Mouse (Mus musculus): ENCODE measurements around the gene Tle3. TPM values are rescaled to one million over a fixed set of nuclear protein-coding genes. Genes with fewer than 3 reads are reported as not detected.

Tle3 gene
- polyA plus RNA-seq, 1 experiment from 2014 or later: 101 TPM

GRCm38 (mm10) chr9:61373942-61374900 lies 2.1 kb downstream of the Tle3 start:
- no peaks in the 10 kb centered on the region for H3K27me3 ChIP-seq
- DNase-seq (ENCODE audit: low read depth, low spot score): no peak
- no peak for ATAC-seq
- CTCF ChIA-PET: no interaction called here
- POLR2A ChIA-PET: interaction anchor here (0.6 to 1.4 kb wide), 6 partner anchors 26 to 282 kb away, joined by 3 to 4 read pairs (median 3); no protein-coding TSS in a partner anchor
- no peak for TF ChIP-seq CTCF (IDR thresholded peaks at IDR 0.05)
- in situ Hi-C loops (cut with MboI; ENCODE audit: low pct_unique_long_range_greater_than_20kb): loop anchor here (5.0 kb wide), 1 partner anchor 323 kb away; no protein-coding TSS in a partner anchor

- in situ Hi-C loops (cut with MboI; ENCODE audit: low pct_unique_long_range_greater_than_20kb): no loop called here
- TF ChIP-seq CTCF (IDR thresholded peaks at IDR 0.05): no peak
- no peak for DNase-seq (ENCODE audit: low read depth, low spot score)
- POLR2A ChIA-PET: interaction anchor here (1.2 to 1.4 kb wide), 2 partner anchors 25 to 156 kb away, joined by 3 read pairs; no protein-coding TSS in a partner anchor
- CTCF ChIA-PET: no interaction called here
- no peaks in the 10 kb centered on the region for H3K27me3 ChIP-seq
- no peak for ATAC-seq
These were observed 2.8 kb downstream of the Tle3 start for GRCm38 (mm10) chr9:61375002-61375401.

- CTCF ChIA-PET: interaction anchor here (2.0 kb wide), 1 partner anchor 26 kb away, joined by 6 read pairs; no protein-coding TSS in a partner anchor
- POLR2A ChIA-PET: interaction anchor here (0.6 to 2.6 kb wide), 2 partner anchors 26 to 29 kb away, joined by 3 to 16 read pairs; no protein-coding TSS in a partner anchor
- in situ Hi-C loops (cut with MboI; ENCODE audit: low pct_unique_long_range_greater_than_20kb): no loop called here
- no peak for TF ChIP-seq CTCF (IDR thresholded peaks at IDR 0.05)
- DNase-seq (ENCODE audit: low read depth, low spot score) (no peak), ATAC-seq (no peak)
- H3K27me3 ChIP-seq: no peaks in the 10 kb centered on the region
These were observed 3.8 kb downstream of the Tle3 start for GRCm38 (mm10) chr9:61375802-61376561.

- in situ Hi-C loops (cut with MboI; ENCODE audit: low pct_unique_long_range_greater_than_20kb): no loop called here
- H3K27me3 ChIP-seq: no peaks in the 10 kb centered on the region
- ATAC-seq (no peak), DNase-seq (ENCODE audit: low read depth, low spot score) (no peak)
- ChIA-PET POLR2A (interaction anchor here (0.7 to 2.7 kb wide), 3 partner anchors 25 to 332 kb away, joined by 7 to 16 read pairs (median 13); no protein-coding TSS in a partner anchor), CTCF (interaction anchor here (2.0 kb wide), 1 partner anchor 26 kb away, joined by 6 read pairs; no protein-coding TSS in a partner anchor)
- TF ChIP-seq CTCF (IDR thresholded peaks at IDR 0.05): no peak
These were observed 4.5 kb downstream of the Tle3 start for GRCm38 (mm10) chr9:61376650-61377049.

DNA sequence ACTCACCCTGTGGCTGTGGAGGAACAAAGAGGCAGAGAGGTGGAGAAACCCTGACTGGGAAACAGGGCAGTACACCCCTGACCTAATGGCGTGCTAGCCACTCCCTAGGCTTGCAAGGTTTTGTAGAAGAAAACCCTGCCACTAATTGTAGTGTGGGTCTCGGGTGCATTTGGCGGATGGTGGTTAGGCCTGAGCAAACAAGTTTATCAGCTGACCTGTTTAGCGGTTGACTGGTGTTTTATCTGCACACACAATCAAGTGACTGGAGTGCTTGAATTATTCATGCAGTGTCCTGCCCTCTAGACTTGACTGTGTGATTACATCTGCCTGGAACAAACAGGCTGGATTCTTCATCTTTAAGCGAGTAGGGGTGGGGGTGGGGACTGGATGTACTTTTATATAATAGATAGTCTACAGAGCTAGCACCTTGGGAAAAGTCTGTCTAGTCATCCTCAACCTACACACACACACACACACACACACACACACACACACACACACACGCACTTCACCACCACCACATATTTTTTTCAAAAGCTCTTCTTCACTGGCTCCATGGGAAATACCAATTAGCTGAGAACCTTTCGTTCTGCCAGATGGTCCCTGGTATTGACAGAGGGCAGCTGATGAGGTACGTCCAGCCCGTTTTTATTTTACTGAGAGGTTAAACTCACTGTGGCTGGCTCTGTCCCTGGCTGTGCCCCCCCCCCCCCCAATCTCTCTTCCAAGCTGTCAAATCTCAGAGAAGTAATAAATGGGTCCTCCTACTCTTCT lies 5.7 kb downstream of the Tle3 start:
- CTCF ChIA-PET: interaction anchor here (1.4 to 2.0 kb wide), 3 partner anchors 22 to 26 kb away, joined by 4 to 6 read pairs (median 5); no protein-coding TSS in a partner anchor
- TF ChIP-seq CTCF (IDR thresholded peaks at IDR 0.05): no peak
- POLR2A ChIA-PET: interaction anchor here (0.6 to 2.7 kb wide), 5 partner anchors 16 to 333 kb away, joined by 3 to 16 read pairs (median 7); no protein-coding TSS in a partner anchor
- no peak for DNase-seq (ENCODE audit: low read depth, low spot score)
- ATAC-seq: peak; percentile 24
- no peaks in the 10 kb centered on the region for H3K27me3 ChIP-seq
- in situ Hi-C loops (cut with MboI; ENCODE audit: low pct_unique_long_range_greater_than_20kb): no loop called here

DNA sequence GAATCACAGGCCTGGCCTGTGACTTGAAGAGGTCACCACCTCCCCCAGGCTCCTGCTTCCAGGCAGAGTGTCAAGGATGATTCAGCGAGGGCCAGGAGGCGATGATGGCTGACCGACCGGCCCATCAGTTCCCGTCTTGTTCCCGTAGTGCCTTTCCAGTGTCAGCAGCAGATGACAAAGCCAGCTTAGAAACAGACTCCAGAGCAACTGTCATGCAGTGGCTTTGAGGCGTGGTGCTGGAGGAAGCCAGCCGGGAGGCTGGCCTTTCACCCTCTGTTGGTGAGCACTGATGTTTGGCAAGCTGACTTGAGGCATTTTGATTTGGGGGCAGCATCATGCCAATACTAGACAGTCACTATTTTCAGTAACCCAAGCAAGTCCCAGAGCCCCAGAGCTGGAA lies 6.3 kb downstream of the Tle3 start:
- POLR2A ChIA-PET: interaction anchor here (1.0 to 2.7 kb wide), 3 partner anchors 15 to 27 kb away, joined by 4 to 16 read pairs (median 13); no protein-coding TSS in a partner anchor
- no peak for DNase-seq (ENCODE audit: low read depth, low spot score)
- CTCF ChIA-PET: interaction anchor here (1.4 to 2.0 kb wide), 3 partner anchors 21 to 26 kb away, joined by 4 to 6 read pairs (median 5); no protein-coding TSS in a partner anchor

GRCm38 (mm10) chr9:61379016-61379634 lies 7.0 kb downstream of the Tle3 start:
- DNase-seq (ENCODE audit: low read depth, low spot score) (no peak), ATAC-seq (no peak)
- TF ChIP-seq CTCF (IDR thresholded peaks at IDR 0.05): no peak
- CTCF ChIA-PET: interaction anchor here (1.2 to 2.0 kb wide), 2 partner anchors 24 to 25 kb away, joined by 3 to 5 read pairs; no protein-coding TSS in a partner anchor
- in situ Hi-C loops (cut with MboI; ENCODE audit: low pct_unique_long_range_greater_than_20kb): no loop called here
- POLR2A ChIA-PET: interaction anchor here (1.0 to 2.7 kb wide), 4 partner anchors 14 to 69 kb away, joined by 3 to 16 read pairs (median 8); no protein-coding TSS in a partner anchor
- H3K27me3 ChIP-seq: no peaks in the 10 kb centered on the region

More for the DNA sequence above, 6.3 kb downstream of the Tle3 start:
- no peak for TF ChIP-seq CTCF (IDR thresholded peaks at IDR 0.05)
- ATAC-seq: no peak
- in situ Hi-C loops (cut with MboI; ENCODE audit: low pct_unique_long_range_greater_than_20kb): no loop called here
- H3K27me3 ChIP-seq: no peaks in the 10 kb centered on the region

GRCm38 (mm10) chr9:61380258-61381062 lies 8.3 kb downstream of the Tle3 start:
- CTCF ChIA-PET: interaction anchor here (1.2 kb wide), 1 partner anchor 22 kb away, joined by 3 read pairs; no protein-coding TSS in a partner anchor
- TF ChIP-seq CTCF (IDR thresholded peaks at IDR 0.05): no peak
- POLR2A ChIA-PET: no interaction called here
- no peak for ATAC-seq
- in situ Hi-C loops (cut with MboI; ENCODE audit: low pct_unique_long_range_greater_than_20kb): no loop called here
- no peaks in the 10 kb centered on the region for H3K27me3 ChIP-seq
- DNase-seq (ENCODE audit: low read depth, low spot score): no peak
